Mouse (Mus musculus) heart, adult 18-20 months (tissue): ENCODE data around the gene 4930583I09Rik. TPM values are rescaled to one million over a fixed set of nuclear protein-coding genes. Genes with fewer than 3 reads are reported as not detected.

Experiments
- DNase-seq, 2 experiments: peaks; one replicate each; pipeline ENCODE4 v3.0.0; 2021 to 2022; ENCODE audit warnings: mixed read lengths in 1 of 2
- long read RNA-seq, 2 experiments: library from polyadenylated mRNA; stranded (forward); transcript quantifications; one replicate each; pipeline ENCODE4 v2.0.0; 2021
- total RNA-seq, 2 experiments: library from RNA; stranded (reverse); gene quantifications; 2 replicates each; pipeline ENCODE4 v1.2.3; 2021

Gene 4930583I09Rik
- not detected for total RNA-seq
- long read RNA-seq, experiment 1: 0 reads
- long read RNA-seq, experiment 2: 0 reads

DNA sequence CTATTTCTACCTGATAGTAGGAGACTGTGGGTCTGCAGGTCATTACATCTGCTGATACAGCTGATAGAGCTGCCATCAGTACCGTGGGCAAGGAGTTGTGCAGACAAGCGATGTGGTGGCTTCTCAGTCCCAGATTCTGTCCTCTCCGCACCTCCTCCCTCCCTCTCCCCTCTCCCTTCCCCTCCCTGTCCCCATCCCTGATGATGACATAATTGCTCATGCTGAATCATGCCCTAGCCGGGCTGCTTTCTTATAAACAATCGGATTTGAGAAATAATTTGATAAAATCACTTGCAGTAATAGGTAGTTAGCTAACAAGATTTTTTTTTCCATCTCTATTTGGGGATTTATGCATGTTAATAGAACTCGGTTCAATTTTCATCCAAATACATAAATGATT, at the start of gene 4930583I09Rik:
TSS of gene 4930583I09Rik (minus strand) at position 144 of the 400 bp plus-strand sequence.
- DNase-seq: no peak

DNA sequence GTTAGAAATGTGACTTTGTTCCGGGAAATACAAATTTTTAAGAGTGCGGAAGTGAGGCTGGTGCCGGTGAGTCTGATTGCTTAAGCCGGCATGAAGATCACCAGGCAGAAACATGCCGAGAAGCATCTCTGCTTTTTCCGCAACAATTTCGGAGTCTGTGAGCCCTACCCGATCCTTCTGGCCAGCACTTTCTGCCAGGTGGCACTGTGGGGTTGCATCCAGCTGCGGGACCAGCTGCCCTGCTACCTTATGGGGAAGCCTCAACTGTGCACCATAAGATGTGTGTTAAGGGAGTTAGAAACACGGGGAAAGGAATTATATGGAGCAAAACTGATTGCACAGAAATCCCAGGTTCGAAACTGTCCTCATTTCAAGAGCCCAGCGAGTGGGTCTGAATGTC, 40.2 kb upstream of the 4930583I09Rik start:
- no peak for DNase-seq

DNA sequence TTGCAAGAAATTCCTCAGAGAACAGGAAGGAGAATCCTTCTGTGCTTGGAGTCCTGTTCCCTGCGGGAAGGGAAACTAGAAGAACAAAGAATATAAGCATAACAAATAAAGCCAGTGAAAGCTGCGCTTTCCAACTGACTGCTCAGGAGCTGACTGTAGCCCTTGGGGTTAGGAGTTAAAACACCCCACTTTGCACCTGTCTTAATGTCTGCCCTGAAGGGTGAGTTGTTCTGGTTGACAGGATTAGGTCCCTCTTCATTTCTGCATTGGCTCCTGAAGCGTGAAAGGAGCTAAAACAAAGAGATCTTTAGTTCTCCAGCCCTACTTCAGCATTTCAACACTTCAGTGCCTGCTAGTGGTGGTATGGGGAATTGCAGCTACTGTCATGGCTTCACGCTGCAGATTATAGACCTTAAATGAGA, 37.8 kb upstream of the 4930583I09Rik start:
- peak; percentile 51 to 68 for DNase-seq

DNA sequence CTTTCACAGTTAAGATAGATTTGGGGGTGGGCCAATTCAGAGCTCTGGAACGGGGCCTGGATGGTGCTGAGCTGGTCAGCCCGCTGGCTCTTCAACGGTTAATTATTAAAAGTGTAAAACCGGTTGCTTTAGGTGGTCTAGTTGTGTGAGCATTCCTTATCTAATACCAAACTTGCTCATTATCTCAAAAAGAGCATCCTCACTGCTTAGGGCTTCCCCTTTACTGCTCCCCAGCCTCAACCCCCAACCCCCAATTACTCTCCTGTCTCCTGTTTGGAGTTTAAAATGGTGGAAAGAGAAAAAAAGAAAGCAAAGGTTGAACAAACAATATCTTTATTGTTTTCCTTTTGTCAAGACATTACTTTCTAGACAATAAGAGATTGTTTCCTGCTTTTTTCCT, 27.9 kb upstream of the 4930583I09Rik start:
- no peak for DNase-seq

DNA sequence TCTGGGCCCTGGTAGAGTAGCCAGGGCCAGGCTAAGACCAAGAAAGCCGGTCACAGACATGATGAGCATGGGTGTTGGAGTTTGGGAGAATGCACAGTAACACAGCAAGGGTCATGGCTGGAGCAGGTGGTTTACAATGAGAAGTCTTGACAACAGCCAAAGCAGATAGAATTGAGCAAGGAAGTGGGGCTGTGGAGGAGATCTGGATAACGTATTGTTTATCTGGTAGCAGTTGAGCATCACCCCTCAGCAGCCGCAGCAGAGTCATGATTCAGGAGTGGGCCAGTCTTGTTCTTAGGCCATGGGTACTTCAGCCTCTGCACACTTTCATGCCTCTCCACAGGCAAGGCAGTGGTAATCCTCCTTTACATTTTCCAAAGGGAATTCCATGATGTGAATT, 25.1 kb upstream of the 4930583I09Rik start:
- DNase-seq: no peak

DNA sequence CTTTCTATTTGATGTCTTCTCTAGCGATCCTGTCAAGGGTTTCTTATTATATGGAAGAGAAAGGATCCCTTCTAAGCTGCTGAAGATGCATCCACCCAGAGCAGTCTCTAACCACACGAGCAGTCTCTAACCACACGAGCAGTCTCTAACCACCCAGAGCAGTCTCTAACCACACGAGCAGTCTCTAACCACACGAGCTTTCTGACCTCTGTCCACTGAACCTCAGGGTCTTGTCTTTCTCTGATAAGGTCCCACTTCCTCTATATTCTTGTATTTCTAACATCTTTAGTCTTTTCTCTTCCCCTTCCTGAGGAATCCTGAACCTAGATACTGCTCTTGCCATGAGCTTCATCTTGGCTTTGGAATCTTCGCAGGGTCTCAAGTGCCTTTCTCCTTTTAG, 23.0 kb upstream of the 4930583I09Rik start:
- DNase-seq: no peak

DNA sequence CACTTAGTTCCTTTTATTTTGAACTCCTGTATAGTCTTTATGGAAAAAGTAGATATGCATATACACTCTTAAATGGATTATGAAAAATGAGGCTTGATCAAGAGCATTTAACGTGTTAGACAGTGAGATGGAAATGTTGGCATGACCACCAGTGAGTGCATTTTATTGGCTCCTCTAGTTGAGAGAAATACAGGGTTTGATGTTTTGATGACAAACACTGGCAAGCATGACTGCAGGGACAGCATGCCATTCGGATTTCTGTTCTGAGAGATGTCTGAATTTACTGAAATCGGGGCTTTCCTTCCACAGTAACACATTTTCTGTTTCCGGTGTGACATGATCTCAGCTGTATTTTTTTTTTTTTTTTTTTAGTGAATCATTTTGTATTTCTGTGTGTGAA, 12.2 kb upstream of the 4930583I09Rik start:
- DNase-seq: no peak

DNA sequence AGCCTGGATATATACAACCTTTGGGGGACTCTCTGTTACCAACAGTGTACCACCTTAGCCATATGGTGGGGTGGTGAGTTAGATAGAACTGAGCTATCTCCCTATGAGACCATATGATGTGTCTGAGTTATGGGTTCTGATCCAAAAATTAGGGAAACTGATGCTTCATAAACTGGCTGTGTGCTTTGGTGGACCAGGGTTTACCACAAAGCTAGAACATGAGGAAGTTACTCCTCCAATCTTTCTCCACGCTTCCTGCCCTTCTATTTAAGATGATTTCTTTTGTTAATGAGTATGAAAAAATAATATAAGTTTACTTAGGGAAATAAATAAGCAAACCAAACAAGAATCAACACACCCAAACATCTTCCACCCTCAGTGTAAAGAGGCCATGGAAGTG, 10.8 kb upstream of the 4930583I09Rik start:
- DNase-seq: no peak

DNA sequence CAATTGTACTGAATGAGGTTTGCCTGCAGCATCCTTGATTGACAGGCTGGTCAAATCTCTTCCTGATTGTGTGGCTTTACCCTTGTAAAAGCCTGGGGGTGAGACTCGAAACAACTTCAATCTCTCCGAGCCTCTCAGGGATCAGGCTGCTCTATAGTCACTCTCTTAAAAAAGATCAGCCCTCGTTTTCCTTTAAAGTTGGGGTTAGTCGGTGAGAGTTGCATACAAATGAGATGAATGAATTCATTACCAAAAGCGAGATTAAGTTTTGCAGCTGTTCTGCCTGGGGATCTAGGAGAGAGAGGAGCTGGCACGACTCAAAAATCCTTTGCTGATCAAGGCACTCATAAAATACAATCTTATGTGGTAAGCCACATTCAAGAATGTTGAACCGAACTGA, 1.0 kb upstream of the 4930583I09Rik start:
- no peak for DNase-seq

DNA sequence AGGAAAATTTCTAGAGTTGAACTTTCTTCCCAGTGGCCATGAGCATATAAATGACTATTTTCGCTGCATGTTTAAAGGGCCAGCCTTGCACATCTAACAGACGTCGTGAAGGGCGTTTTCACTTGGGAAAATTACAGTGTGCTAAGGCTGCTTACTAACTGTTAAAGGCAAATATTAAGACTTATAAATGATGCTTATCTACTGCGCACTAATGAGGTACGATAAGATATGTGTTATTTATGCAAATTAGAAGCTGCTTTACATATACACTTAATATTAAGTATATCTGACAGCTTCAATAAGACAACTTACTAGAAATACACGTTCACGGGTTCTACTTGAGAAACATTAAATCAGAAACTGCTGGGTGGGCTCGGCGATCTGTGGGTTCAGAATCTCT, 481 bp upstream of the 4930583I09Rik start:
- DNase-seq: no peak

DNA sequence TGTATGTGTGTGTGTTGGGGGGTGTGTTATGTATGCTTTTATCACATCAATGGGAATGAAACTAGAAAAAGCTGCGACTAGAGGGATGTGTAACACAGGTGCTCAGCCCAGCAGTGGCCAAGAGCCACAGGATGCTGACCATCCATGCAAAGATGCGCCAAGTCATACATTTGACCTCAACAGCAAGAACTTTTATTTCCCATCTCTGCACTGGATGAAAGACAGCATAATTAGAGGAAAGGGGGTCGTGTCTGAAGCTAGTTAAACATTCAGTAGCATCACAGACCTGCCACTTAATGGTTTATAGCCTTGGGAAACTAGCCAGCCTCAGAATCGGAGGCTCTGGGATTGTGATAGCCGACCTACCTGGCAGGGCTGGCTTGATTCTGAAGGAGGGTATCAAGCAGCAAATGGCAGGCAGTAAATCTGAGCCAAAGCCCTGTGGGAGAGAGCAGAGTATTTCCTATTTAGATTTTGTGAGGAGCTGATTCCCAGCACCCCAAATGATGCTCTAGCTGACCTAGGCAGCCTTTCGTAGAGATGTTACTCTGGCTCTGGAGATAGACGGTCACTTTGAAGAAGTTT, 1.9 kb downstream of the 4930583I09Rik start:
- DNase-seq: no peak

DNA sequence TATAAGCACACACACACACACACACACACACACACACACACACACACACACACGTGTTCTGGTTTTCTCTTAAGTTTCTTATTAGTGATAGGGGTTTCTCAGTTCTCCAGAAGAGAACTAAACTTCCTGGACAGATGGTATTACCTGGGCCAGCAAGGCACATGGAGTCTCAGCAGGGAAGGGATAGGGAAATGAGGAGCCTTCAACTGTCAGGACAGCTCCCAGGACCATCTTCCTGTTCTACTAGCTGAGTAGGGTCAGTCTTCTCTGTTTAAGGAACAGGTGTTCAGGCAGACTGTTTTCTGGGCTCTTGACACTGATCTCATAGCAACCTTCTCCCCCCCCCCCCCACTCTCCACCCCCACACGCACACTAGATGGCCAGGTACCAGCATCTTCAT, 2.8 kb downstream of the 4930583I09Rik start:
- no peak for DNase-seq

DNA sequence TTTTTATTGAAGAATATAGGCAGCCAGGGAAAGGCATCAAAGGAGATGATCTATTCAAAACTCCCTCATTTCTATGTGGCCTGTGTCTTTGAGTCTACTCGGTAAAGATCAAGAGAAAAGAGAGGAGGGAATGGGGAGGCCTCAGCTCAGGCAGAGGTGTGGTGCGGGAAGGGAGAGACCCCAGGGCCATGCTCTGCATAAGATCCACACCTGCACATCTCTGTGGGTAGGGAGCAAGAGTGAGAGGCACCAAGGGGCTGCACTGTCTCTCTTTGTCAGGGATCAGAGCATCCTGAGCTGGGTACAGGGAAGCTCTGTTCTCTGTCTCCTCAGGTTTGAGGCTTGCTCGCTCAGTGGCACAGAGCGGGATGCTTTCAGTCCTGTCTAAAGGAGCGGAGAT, 8.4 kb downstream of the 4930583I09Rik start:
- DNase-seq: no peak

DNA sequence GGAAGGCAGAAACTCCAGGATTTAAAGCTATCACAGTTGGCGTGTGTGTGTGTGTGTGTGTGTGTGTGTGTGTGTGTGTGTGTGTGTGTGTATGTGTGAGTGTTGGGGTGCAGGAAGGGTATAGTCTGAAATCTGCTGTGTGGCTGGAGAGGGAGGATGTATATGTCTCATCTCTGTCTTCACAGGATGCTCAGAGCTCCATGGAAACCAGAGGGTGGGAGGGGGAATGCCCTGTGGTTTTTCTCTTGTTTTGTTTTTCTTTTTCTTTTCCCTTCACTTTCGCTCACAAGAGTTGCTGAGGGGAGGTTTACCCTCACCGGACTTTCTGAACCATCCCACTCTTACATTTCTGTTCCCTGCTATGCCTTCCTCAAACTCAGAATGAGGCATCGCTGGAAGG, 9.0 kb downstream of the 4930583I09Rik start:
- DNase-seq: no peak

DNA sequence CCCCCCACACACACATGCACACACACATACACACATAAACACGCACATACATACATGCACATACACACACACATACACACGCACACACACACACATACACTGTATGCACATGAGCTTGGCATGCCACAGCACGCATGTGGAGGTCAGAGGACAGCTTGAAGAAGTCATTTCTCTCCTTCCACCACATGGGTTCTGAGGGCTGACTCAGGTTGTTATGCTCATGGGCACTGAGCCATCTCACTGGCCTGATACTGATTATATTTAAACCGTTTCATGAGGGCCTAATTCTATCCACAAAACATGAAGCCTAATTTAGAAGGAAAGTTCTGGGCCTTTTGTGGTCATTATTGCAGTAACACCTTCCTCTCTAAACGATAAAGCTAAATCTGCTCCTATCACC, 13.3 kb downstream of the 4930583I09Rik start:
- no peak for DNase-seq

DNA sequence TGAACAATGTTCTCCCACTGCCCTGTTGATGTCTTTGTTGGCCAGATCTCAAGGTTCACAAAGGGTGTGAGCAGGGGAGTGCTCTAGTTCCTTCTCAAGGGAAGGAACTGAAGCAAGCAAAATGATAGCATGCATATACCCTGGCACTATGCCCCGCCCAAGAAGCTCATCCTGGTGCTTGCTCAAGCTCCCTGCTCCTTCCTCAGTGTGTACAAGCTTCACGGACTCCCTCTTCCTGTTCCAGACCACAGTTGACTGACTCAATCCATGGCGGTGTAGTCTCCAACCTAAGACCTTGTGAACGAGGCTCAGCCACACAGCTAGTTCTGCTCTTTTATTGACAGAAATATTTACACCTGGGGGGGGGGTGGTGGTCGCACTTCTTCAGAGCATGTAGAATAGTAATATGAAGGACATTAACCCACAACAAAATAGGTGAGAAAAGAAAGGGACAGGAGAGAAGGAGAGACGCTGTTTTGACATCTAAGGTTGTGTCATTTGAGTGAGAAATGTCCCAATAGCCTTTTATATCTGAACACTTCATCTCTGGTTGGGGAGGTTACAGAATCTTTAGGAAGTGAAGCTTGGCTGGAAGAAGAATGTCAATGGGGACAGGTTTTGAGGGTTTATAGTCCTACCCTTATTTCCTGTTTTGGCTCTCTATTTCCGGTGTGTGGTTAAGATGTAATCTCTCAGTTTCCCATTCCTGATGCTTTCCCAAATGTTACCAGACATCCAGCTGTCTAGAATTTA, 14.9 kb downstream of the 4930583I09Rik start:
- DNase-seq: peak; percentile 6 to 9

DNA sequence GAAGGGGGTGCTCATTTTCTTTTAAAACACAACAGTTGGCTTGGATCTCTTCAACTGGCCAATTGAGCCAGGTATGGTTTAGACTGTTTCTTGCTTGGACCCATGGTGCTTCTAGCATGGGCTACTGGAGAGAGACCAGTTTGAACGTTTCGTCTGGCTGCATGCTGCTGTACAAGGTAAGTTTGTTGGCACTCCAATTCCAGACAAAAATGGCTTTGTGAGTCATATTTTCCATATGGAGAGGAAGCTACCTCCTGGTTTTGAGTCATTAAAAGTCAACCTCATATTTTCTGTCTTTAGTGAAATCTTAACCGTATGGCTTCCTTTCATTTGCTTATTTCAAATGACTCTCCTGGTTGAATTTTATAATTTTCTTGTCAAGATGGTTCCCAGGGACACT, 19.6 kb downstream of the 4930583I09Rik start:
- no peak for DNase-seq

DNA sequence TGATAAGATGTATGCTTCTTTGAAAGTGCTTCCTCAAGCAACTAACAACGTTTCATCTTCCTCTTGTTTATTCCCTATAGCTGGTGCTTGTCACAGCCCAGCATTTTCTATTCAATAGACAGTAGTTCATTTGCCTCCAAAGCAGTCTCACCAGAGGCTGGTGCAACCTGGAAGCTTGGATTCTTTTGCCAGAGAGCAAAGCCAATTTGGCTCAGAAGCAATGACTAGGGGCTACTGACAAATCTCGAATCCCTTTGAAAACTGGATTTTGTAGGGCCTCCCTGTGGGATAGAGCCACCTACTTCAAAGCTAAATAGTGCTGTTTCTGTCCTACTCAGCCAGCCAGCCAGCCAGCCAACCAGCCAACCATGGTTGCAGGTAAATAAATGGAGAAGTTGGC, 20.1 kb downstream of the 4930583I09Rik start:
- DNase-seq: no peak

DNA sequence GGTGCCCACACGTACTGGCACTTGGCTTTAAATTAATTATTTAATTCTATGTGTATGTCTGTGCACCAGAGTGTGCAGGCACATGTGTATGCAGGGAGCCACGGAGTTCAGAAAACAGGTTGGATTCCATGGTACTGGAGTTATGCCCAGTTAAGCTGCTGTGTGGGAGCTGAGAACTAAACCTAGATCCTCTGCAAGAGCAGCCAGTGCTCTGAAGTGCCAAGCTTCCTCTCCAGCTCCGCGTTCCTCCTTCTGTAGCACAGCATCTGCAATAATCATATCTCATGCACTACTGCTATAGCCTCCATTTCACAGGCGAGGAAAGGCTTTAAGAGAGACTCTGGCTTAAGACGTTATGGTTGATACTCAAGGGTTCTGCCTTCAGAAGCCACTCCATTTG, 22.3 kb downstream of the 4930583I09Rik start:
- no peak for DNase-seq

DNA sequence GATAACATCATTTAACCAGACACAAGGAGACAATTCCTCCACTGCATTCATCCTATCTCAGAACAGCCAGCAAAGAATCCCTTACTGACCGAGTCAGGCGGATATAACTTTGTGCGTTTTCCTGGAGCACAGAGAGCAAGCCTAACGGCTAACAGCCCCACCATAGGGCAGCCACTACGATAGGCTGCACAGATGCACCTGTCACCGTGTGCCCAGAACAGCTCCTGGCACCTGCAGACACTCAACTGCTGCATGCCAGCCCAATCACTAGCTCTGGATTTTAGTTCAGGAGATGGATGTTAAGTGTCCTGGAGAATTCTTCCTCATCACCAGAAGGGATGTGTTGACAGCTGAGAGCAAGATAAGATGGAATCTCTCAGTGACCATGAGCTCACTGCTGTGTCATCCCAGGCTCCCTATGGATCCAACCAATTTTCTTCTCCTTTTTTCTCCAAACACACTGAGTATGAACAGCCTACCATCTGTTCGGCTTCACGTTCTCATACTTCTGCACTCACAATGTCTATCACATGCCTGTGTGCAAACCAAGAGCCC, 29.8 kb downstream of the 4930583I09Rik start:
- DNase-seq: no peak

DNA sequence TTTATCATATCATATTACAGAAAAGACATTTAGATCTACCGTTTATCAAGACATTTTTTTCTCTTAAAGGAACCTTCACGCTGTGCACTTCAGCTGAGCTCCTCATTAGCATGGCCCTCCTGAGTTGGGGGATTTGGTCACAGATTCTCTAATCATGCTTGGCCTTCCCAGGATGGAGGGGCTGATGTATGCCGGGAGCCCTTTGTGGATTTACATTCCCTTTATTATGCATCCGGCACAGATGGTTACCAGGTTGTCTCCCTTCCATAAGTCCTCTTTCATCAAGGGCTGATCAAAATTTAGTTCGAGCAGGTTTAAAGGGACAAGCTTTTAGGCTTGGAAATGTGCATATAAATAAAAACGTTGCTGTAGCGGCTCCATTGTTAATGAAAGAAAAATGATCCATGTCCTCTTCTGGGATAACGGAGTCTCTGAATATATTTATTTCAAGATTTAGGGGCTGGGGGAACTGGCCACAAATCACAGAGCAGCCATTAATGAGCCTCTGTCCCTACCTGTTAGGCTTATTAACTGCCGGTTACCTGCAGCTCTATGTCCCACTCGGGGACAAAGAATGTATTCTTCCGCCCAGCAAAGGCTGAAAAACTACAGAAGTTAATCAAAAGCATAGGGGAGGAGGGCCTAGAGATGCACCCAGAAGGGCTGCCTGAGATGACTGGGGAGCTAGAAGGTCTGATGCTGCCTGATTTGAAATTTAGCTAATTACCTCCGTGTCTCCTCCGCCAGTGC, 31.3 kb downstream of the 4930583I09Rik start:
- no peak for DNase-seq

DNA sequence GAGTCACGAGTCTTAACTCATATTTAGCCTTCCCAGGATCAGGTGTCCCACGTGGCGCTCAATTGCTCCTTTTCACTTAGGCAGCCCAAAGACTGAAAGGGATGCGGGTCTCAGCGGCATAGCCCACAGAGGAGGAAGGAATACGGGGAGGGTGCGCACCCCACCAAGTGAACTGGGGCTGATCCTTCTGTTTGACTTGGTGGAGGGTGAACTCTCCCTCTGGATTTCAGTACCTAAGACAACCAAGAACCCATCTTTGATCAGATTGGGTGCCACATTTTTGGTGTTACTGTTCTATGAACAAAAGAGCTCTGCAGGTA, 33.0 kb downstream of the 4930583I09Rik start:
- DNase-seq: no peak
